Mouse (Mus musculus) spleen, adult 2 months (tissue): ENCODE data around the gene Arhgap28.

Experiments used
- CTCF ChIP-seq: fragments of 200-500 bp; IDR thresholded peaks from 2 replicates; pipeline ENCODE4 v1.5.1; 2011; ENCODE audit warnings: mild to moderate bottlenecking, inconsistent platforms; ENCODE audit not compliant: insufficient read depth, insufficient read length, insufficient replicate concordance; ENCODE audit errors: extremely low read depth
- POLR2A ChIP-seq: fragments of 200-500 bp; IDR thresholded peaks from 2 replicates; pipeline ENCODE4 v1.6.1; 2011; ENCODE audit warnings: low read depth, low read length, inconsistent platforms

- TF ChIP-seq POLR2A (no peak), CTCF (no peak)
Measured at GRCm38 (mm10) chr17:68010041-68010440, 6.1 kb upstream of the Arhgap28 start.
